Mouse (Mus musculus) midbrain, embryonic 12.5 days (tissue): Measurements from ENCODE around the gene Hebp1. TPM values are rescaled to one million over a fixed set of nuclear protein-coding genes. Genes with fewer than 3 reads are reported as not detected.

Experiments
- ATAC-seq: fragments of 200-750 bp; cut with Nextera tagmentation; 2 replicates; pipeline ENCODE4 v1.8.0; 2017; ENCODE audit warnings: low read depth, moderate TSS enrichment, moderate library complexity; ENCODE audit not compliant: low FRiP score
- H3K27ac ChIP-seq: fragments of 300-500 bp; sonication (generic); replicated peaks from 2 replicates; pipeline ENCODE4 v1.5.1; 2016; ENCODE audit warnings: mild to moderate bottlenecking
- H3K27me3 ChIP-seq: fragments of 300-500 bp; sonication (generic); 2 replicates; pipeline ENCODE4 v1.6.1; 2016; ENCODE audit warnings: mild to moderate bottlenecking
- H3K36me3 ChIP-seq: fragments of 300-500 bp; sonication (generic); 2 replicates; pipeline ENCODE4 v1.6.1; 2016
- H3K4me1 ChIP-seq: fragments of 300-500 bp; sonication (generic); 2 replicates; pipeline ENCODE4 v1.6.1; 2016
- H3K4me2 ChIP-seq: fragments of 300-500 bp; sonication (generic); replicated peaks from 2 replicates; pipeline ENCODE4 v1.6.1; 2016; ENCODE audit warnings: mild to moderate bottlenecking, moderate library complexity
- H3K4me3 ChIP-seq: fragments of 300-500 bp; sonication (generic); 2 replicates; pipeline ENCODE4 v1.5.1; 2016; ENCODE audit warnings: mild to moderate bottlenecking
- H3K9ac ChIP-seq: fragments of 300-500 bp; sonication (generic); replicated peaks from 2 replicates; pipeline ENCODE4 v1.6.1; 2016; ENCODE audit warnings: mild to moderate bottlenecking, moderate library complexity
- H3K9me3 ChIP-seq: fragments of 300-500 bp; sonication (generic); 2 replicates; pipeline ENCODE4 v1.6.1; 2016; ENCODE audit warnings: mild to moderate bottlenecking
- WGBS: fragments of 180-500 bp; shearing (Covaris S2); methylation state at CpG from one replicate; pipeline ENCODE4 v1.1.7; 2016; 5-methylcytosine and 5-hydroxymethylcytosine counted together
- polyA plus RNA-seq: library from polyadenylated mRNA; unstranded; fragments of >200 nt; fragmentation: Nextera tagmentation; extraction: Ambion mirVana; gene quantifications from 2 replicates; pipeline ENCODE4 v1.2.1, GENCODE M21; 2016

Gene Hebp1
- polyA plus RNA-seq, 1 experiment from 2014 or later: 4.0 TPM

GRCm38 (mm10) chr6:135175014-135175413 lies 22.8 kb downstream of the Hebp1 start:
- Histone ChIP-seq H3K9ac (no peak overlapping the region), H3K4me2 (no peak overlapping the region), H3K4me3 (no peak overlapping the region), H3K27ac (no peak overlapping the region), H3K9me3 (no peaks in the 10 kb centered on the region), H3K27me3 (no peaks in the 10 kb centered on the region; the same call in 1 of the 2 replicates), H3K4me1 (no peaks in the 10 kb centered on the region), H3K36me3 (no peaks in the 10 kb centered on the region)
- no peak for ATAC-seq
- 100% methylated on average over 1 of the region's 1 CpGs for WGBS

GRCm38 (mm10) chr6:135171736-135172135 lies 26.1 kb downstream of the Hebp1 start:
- no peak for ATAC-seq
- no peak overlapping the region for H3K4me3 ChIP-seq
- no peaks in the 10 kb centered on the region for H3K9me3 ChIP-seq
- 71% methylated on average over 14 of the region's 14 CpGs for WGBS
- peaks cover 12% of the 10 kb centered on the region for H3K4me1 ChIP-seq
- no peak overlapping the region for H3K4me2 ChIP-seq
- H3K9ac ChIP-seq: no peak overlapping the region
- H3K36me3 ChIP-seq: no peaks in the 10 kb centered on the region
- H3K27me3 ChIP-seq: peaks cover 10% of the 10 kb centered on the region
- H3K27ac ChIP-seq: no peak overlapping the region

GRCm38 (mm10) chr6:135169246-135169645 lies 28.6 kb downstream of the Hebp1 start:
- no peaks in the 10 kb centered on the region for H3K36me3 ChIP-seq
- ATAC-seq: no peak
- H3K4me1 ChIP-seq: peaks cover 12% of the 10 kb centered on the region
- H3K9me3 ChIP-seq: no peaks in the 10 kb centered on the region
- no peak overlapping the region for H3K4me2 ChIP-seq
- H3K9ac ChIP-seq: no peak overlapping the region
- 90% methylated on average over 3 of the region's 3 CpGs for WGBS
- H3K27ac ChIP-seq: no peak overlapping the region
- no peak overlapping the region for H3K4me3 ChIP-seq
- peaks cover 21% of the 10 kb centered on the region for H3K27me3 ChIP-seq

- Histone ChIP-seq H3K27me3 (peaks cover 21% of the 10 kb centered on the region), H3K27ac (no peak overlapping the region), H3K4me2 (peak overlapping the region; percentile 77), H3K4me1 (peaks cover 12% of the 10 kb centered on the region), H3K4me3 (peak overlapping the region; percentile 49), H3K9ac (peak overlapping the region; percentile 60; the same call in 1 of the 2 replicates), H3K36me3 (no peaks in the 10 kb centered on the region), H3K9me3 (no peaks in the 10 kb centered on the region)
- no peak for ATAC-seq
- 78% methylated on average over 6 of the region's 6 CpGs for WGBS
Measured at GRCm38 (mm10) chr6:135168471-135168870, 29.4 kb downstream of the Hebp1 start.

GRCm38 (mm10) chr6:135167380-135168311 lies 30.2 kb downstream of the Hebp1 start:
- Histone ChIP-seq H3K27me3 (peaks cover 21% of the 10 kb centered on the region), H3K9me3 (no peaks in the 10 kb centered on the region), H3K4me1 (peaks cover 12% of the 10 kb centered on the region), H3K36me3 (no peaks in the 10 kb centered on the region), H3K4me3 (peak overlapping the region; percentile 49), H3K9ac (peak overlapping the region; percentile 60; the same call in 1 of the 2 replicates), H3K4me2 (peak overlapping the region; percentile 77), H3K27ac (no peak overlapping the region)
- WGBS: 3% methylated on average over 46 of the region's 46 CpGs
- ATAC-seq: peak; percentile 90

GRCm38 (mm10) chr6:135166712-135167111 lies 31.1 kb downstream of the Hebp1 start:
- no peaks in the 10 kb centered on the region for H3K36me3 ChIP-seq
- H3K27ac ChIP-seq: no peak overlapping the region
- H3K4me1 ChIP-seq: peaks cover 12% of the 10 kb centered on the region
- no peaks in the 10 kb centered on the region for H3K9me3 ChIP-seq
- ATAC-seq: no peak
- no peak overlapping the region for H3K4me2 ChIP-seq
- WGBS: 47% methylated on average over 5 of the region's 5 CpGs
- no peak overlapping the region for H3K4me3 ChIP-seq
- H3K27me3 ChIP-seq: peaks cover 21% of the 10 kb centered on the region
- H3K9ac ChIP-seq: no peak overlapping the region

GRCm38 (mm10) chr6:135166262-135166661 lies 31.6 kb downstream of the Hebp1 start:
- peaks cover 21% of the 10 kb centered on the region for H3K27me3 ChIP-seq
- WGBS: 92% methylated on average over 3 of the region's 3 CpGs
- ATAC-seq: no peak
- H3K9me3 ChIP-seq: no peaks in the 10 kb centered on the region
- H3K9ac ChIP-seq: no peak overlapping the region
- no peak overlapping the region for H3K4me2 ChIP-seq
- H3K27ac ChIP-seq: no peak overlapping the region
- H3K4me1 ChIP-seq: peaks cover 12% of the 10 kb centered on the region
- no peaks in the 10 kb centered on the region for H3K36me3 ChIP-seq
- no peak overlapping the region for H3K4me3 ChIP-seq

- no peak overlapping the region for H3K27ac ChIP-seq
- no peak overlapping the region for H3K4me2 ChIP-seq
- H3K27me3 ChIP-seq: peaks cover 21% of the 10 kb centered on the region
- H3K9me3 ChIP-seq: no peaks in the 10 kb centered on the region
- H3K9ac ChIP-seq: no peak overlapping the region
- no peak for ATAC-seq
- H3K4me1 ChIP-seq: peaks cover 12% of the 10 kb centered on the region
- no peaks in the 10 kb centered on the region for H3K36me3 ChIP-seq
- 72% methylated on average over 2 of the region's 2 CpGs for WGBS
- H3K4me3 ChIP-seq: no peak overlapping the region
Measured at GRCm38 (mm10) chr6:135165706-135166105, 32.1 kb downstream of the Hebp1 start.

GRCm38 (mm10) chr6:135165191-135165590 lies 32.6 kb downstream of the Hebp1 start:
- Histone ChIP-seq H3K4me3 (no peak overlapping the region), H3K4me2 (no peak overlapping the region), H3K9ac (no peak overlapping the region), H3K36me3 (no peaks in the 10 kb centered on the region), H3K27me3 (peaks cover 21% of the 10 kb centered on the region), H3K4me1 (peaks cover 12% of the 10 kb centered on the region), H3K27ac (no peak overlapping the region), H3K9me3 (no peaks in the 10 kb centered on the region)
- 92% methylated on average over 3 of the region's 3 CpGs for WGBS
- ATAC-seq: no peak

GRCm38 (mm10) chr6:135162861-135163260 lies 35.0 kb downstream of the Hebp1 start:
- no peaks in the 10 kb centered on the region for H3K36me3 ChIP-seq
- no peak for ATAC-seq
- peaks cover 7% of the 10 kb centered on the region for H3K4me1 ChIP-seq
- peaks cover 21% of the 10 kb centered on the region for H3K27me3 ChIP-seq
- no peak overlapping the region for H3K27ac ChIP-seq
- H3K9me3 ChIP-seq: no peaks in the 10 kb centered on the region
- no peak overlapping the region for H3K4me3 ChIP-seq
- H3K9ac ChIP-seq: no peak overlapping the region
- WGBS: 84% methylated on average over 4 of the region's 4 CpGs
- no peak overlapping the region for H3K4me2 ChIP-seq

GRCm38 (mm10) chr6:135162311-135162710 lies 35.5 kb downstream of the Hebp1 start:
- H3K4me1 ChIP-seq: peaks cover 1% of the 10 kb centered on the region; the same call in 1 of the 2 replicates
- H3K4me3 ChIP-seq: no peak overlapping the region
- H3K36me3 ChIP-seq: no peaks in the 10 kb centered on the region
- no peak overlapping the region for H3K4me2 ChIP-seq
- H3K9me3 ChIP-seq: no peaks in the 10 kb centered on the region
- H3K27ac ChIP-seq: no peak overlapping the region
- ATAC-seq: no peak
- 88% methylated on average over 3 of the region's 3 CpGs for WGBS
- peaks cover 17% of the 10 kb centered on the region for H3K27me3 ChIP-seq
- H3K9ac ChIP-seq: no peak overlapping the region

GRCm38 (mm10) chr6:135161356-135161755 lies 36.5 kb downstream of the Hebp1 start:
- no peak overlapping the region for H3K27ac ChIP-seq
- no peak overlapping the region for H3K4me2 ChIP-seq
- H3K9ac ChIP-seq: no peak overlapping the region
- ATAC-seq: no peak
- no peaks in the 10 kb centered on the region for H3K9me3 ChIP-seq
- 78% methylated on average over 4 of the region's 4 CpGs for WGBS
- no peak overlapping the region for H3K4me3 ChIP-seq
- H3K36me3 ChIP-seq: no peaks in the 10 kb centered on the region
- H3K27me3 ChIP-seq: peaks cover 7% of the 10 kb centered on the region
- H3K4me1 ChIP-seq: no peaks in the 10 kb centered on the region
